Mouse (Mus musculus) CH12.LX (cell line): ENCODE measurements around the gene Pex7. TPM values are rescaled to one million over a fixed set of nuclear protein-coding genes. Genes with fewer than 3 reads are reported as not detected.

Experiments
- DNase-seq: peaks from one replicate; pipeline ENCODE4 v3.0.0-alpha.2; 2013; ENCODE audit errors: extremely low read depth
- H3K27ac ChIP-seq: 2 replicates; pipeline ENCODE4 v1.5.1; 2012; ENCODE audit warnings: low read depth, mild to moderate bottlenecking, control low read depth, moderate library complexity; ENCODE audit not compliant: insufficient read depth
- H3K27me3 ChIP-seq: replicated peaks from 2 replicates; pipeline ENCODE3; 2012; ENCODE audit warnings: inconsistent platforms
- H3K36me3 ChIP-seq, 2 experiments: replicated peaks in 1 of 2; 2 replicates each; pipeline versions ENCODE3 to v1.6.1; 2012; ENCODE audit warnings: inconsistent platforms in 1 of 2, low read length in 1 of 2, mild to moderate bottlenecking in 1 of 2, mixed read lengths in 1 of 2, moderate library complexity in 1 of 2; ENCODE audit not compliant: control insufficient read depth in 1 of 2, insufficient read depth in 1 of 2
- H3K4me1 ChIP-seq, 2 experiments: 2 replicates each; pipeline ENCODE4 v1.6.1; 2012; ENCODE audit warnings: inconsistent platforms in 1 of 2, moderate library complexity in 1 of 2; ENCODE audit not compliant: insufficient read depth in 2 of 2, control insufficient read depth in 1 of 2
- H3K4me2 ChIP-seq: 2 replicates; pipeline ENCODE4 v1.6.1; 2012; ENCODE audit warnings: low read depth, mild to moderate bottlenecking, control low read depth; ENCODE audit not compliant: poor library complexity, insufficient read depth, severe bottlenecking
- H3K4me3 ChIP-seq, 3 experiments: fragments of 150-350 bp in 1 of 3; sonication (generic) in 1 of 3; replicated peaks in 1 of 3; 2 replicates each; pipeline versions ENCODE3 to v1.5.1; 2011 to 2012; ENCODE audit warnings: low read depth in 2 of 3, low read length in 2 of 3, mild to moderate bottlenecking in 2 of 3, moderate library complexity in 2 of 3, control low read depth in 1 of 3, improper control_type of control experiment in 1 of 3, inconsistent platforms in 1 of 3, mixed read lengths in 1 of 3; ENCODE audit not compliant: poor library complexity in 1 of 3
- H3K79me2 ChIP-seq: replicated peaks from 2 replicates; pipeline ENCODE4 v1.6.1; 2012; ENCODE audit warnings: mild to moderate bottlenecking, moderate library complexity; ENCODE audit not compliant: control insufficient read depth, poor library complexity, insufficient read depth, severe bottlenecking; ENCODE audit errors: extremely low read depth
- H3K9ac ChIP-seq: 2 replicates; pipeline ENCODE4 v1.6.1; 2012; ENCODE audit warnings: low read depth, mild to moderate bottlenecking, control low read depth, moderate library complexity; ENCODE audit not compliant: insufficient read depth
- H3K9me3 ChIP-seq: replicated peaks from 2 replicates; pipeline ENCODE3; 2012; ENCODE audit warnings: low read length, inconsistent platforms, mixed read lengths
- BHLHE40 ChIP-seq: IDR thresholded peaks from 2 replicates; pipeline ENCODE4 v1.6.1; 2011; ENCODE audit warnings: mild to moderate bottlenecking, low read depth, low read length, improper control_type of control experiment
- EP300 ChIP-seq: IDR thresholded peaks from 2 replicates; pipeline ENCODE4 v1.6.1; 2011; ENCODE audit warnings: low read length, improper control_type of control experiment
- JUN ChIP-seq: IDR thresholded peaks from 2 replicates; pipeline ENCODE4 v1.6.1; 2011; ENCODE audit warnings: low read depth, mild to moderate bottlenecking, low read length, improper control_type of control experiment, moderate library complexity; ENCODE audit not compliant: insufficient read depth
- KAT2A ChIP-seq: IDR thresholded peaks from 2 replicates; pipeline ENCODE4 v1.6.1; 2012; ENCODE audit warnings: low read length, improper control_type of control experiment, inconsistent platforms; ENCODE audit not compliant: insufficient replicate concordance
- MAZ ChIP-seq: IDR thresholded peaks from 2 replicates; pipeline ENCODE4 v1.6.1; 2012; ENCODE audit warnings: low read depth, mild to moderate bottlenecking, inconsistent platforms, low read length, improper control_type of control experiment, moderate library complexity
- MYC ChIP-seq: IDR thresholded peaks from 2 replicates; pipeline ENCODE4 v1.6.1; 2011; ENCODE audit warnings: low read depth, mild to moderate bottlenecking, improper control_type of control experiment, low read length
- NELFE ChIP-seq: IDR thresholded peaks from 2 replicates; pipeline ENCODE4 v1.6.1; 2011; ENCODE audit warnings: low read depth, low read length, improper control_type of control experiment
- POLR2AphosphoS2 ChIP-seq: IDR thresholded peaks from 2 replicates; pipeline ENCODE4 v1.6.1; 2011; ENCODE audit warnings: low read depth, low read length, improper control_type of control experiment
- SIN3A ChIP-seq: IDR thresholded peaks from 2 replicates; pipeline ENCODE4 v1.6.1; 2012; ENCODE audit warnings: low read length, improper control_type of control experiment, inconsistent platforms
- SMC3 ChIP-seq: IDR thresholded peaks from 2 replicates; pipeline ENCODE4 v1.6.1; 2011; ENCODE audit warnings: low read depth, low read length, improper control_type of control experiment
- UBTF ChIP-seq: IDR thresholded peaks from 2 replicates; pipeline ENCODE4 v1.6.1; 2012; ENCODE audit warnings: low read depth, mild to moderate bottlenecking, inconsistent platforms, low read length, improper control_type of control experiment, moderate library complexity
- USF1 ChIP-seq: IDR thresholded peaks from 2 replicates; pipeline ENCODE4 v1.6.1; 2014; ENCODE audit warnings: low read depth, mild to moderate bottlenecking, inconsistent platforms, low read length, improper control_type of control experiment
- ZC3H11A ChIP-seq: IDR thresholded peaks from 2 replicates; pipeline ENCODE4 v1.6.1; 2012; ENCODE audit warnings: low read depth, mild to moderate bottlenecking, inconsistent platforms, low read length, improper control_type of control experiment
- ZNF384 ChIP-seq: IDR thresholded peaks from 2 replicates; pipeline ENCODE4 v1.6.1; 2012; ENCODE audit warnings: low read depth, low read length, improper control_type of control experiment, inconsistent platforms
- dilution Hi-C: fragments of 300-500 bp; cut with MboI; formaldehyde crosslinking; loops from 2 replicates; pipeline ENCODE4 v1.14.3; 2020; ENCODE audit warnings: low sequenced_read_pairs; ENCODE audit not compliant: extremely low pct_unique_long_range_greater_than_20kb, extremely low pct_ligation_motif_present
- in situ Hi-C: fragments of 300-500 bp; cut with MboI; formaldehyde crosslinking; loops from 3 replicates; pipeline ENCODE4 v1.14.3; 2019; ENCODE audit warnings: low sequenced_read_pairs, low pct_ligation_motif_present, low pct_unique_long_range_greater_than_20kb, mixed read lengths
- polyA plus RNA-seq: library from polyadenylated mRNA; unstranded; fragments of >175 nt; gene quantifications from 2 replicates; pipeline ENCODE4 v1.2.1, GENCODE M21; 2012; ENCODE audit warnings: low read depth; ENCODE audit not compliant: insufficient read length
- total RNA-seq, 2 experiments: library from RNA; depleted of rRNA; stranded (reverse); fragments of 300-350 nt in 1 of 2; fragments of >200 nt in 1 of 2; gene quantifications; 2 replicates each; pipeline ENCODE4 v1.2.3; 2012 to 2014

Pex7 gene
- total and polyA plus RNA-seq, 3 experiments, result 26.5 to 53.6 (median 30.2) TPM

DNA sequence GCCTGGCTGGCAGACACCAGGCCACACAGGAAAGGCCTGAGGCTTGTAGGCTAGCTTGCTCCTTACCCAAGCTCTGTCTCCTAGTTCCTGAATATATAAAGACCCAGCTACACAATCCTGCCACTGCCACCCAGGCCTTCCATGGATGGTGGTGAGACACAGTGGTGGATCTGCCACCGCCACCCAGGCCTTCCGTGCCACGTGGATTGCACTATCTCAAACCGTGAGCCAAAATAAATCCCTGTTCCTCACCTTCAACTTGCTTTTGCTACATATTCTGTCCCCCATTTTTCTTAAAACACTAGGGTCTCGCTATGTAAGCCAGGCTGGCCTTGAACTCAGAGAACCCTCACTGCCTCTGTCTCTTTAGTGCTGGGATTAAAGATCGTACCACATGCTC, 73.3 kb downstream of the Pex7 start:
- no peak overlapping the region for H3K27ac ChIP-seq
- in situ Hi-C loops, result no loop called here
- H3K4me1 ChIP-seq, result no peaks in the 10 kb centered on the region

DNA sequence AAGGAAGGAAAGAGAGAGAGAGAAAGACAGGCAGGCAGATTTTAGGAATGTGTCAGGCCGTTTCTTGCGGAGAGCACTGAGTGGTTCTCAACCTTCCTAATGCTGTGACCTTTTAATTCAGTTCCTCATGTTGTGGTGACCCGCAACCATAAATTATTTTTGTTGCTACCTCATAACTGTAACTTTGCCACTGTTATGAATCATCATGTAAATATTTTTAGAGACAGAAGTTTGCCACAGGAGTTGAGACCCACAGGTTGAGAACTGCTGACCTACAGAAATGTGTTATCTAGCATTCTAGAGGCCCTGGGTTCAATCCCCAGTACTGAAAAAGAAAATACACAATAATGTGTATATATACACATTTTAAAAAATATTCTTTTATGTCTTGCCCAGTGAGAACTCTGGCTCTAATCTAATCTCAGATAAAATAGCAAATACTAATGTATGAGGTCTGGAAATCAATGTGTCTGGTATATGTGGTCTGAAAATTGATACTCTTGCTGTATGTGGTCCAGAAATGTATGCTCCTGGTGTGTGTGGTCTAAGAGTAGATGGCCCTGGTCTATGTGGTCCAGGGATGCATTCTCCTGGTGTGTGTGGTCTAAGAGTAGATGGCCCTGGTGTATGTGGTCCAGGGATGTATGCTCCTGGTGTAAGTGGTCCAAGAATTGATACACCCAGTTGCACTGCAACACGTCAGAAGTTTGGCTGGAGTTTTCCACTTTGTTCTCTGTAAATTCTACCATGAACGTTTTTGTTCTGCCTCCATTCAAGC, 76.2 kb downstream of the Pex7 start:
- dilution Hi-C loops, result no loop called here
- H3K4me1 ChIP-seq, result no peaks in the 10 kb centered on the region

More for the DNA sequence above, 73.3 kb downstream of the Pex7 start:
- no peaks in the 10 kb centered on the region for H3K36me3 ChIP-seq
- TF ChIP-seq EP300 (no peak), SIN3A (no peak), NELFE (no peak)
- TF ChIP-seq, all 38 proteins: peak for 0
- H3K27me3 ChIP-seq, result no peaks in the 10 kb centered on the region
- no peak for DNase-seq
- no peak overlapping the region for H3K9ac ChIP-seq
- dilution Hi-C loops, result no loop called here
- H3K79me2 ChIP-seq, result no peaks in the 10 kb centered on the region
- no peak overlapping the region for H3K4me3 ChIP-seq
- no peaks in the 10 kb centered on the region for H3K9me3 ChIP-seq
- H3K4me2 ChIP-seq, result no peak overlapping the region

DNA sequence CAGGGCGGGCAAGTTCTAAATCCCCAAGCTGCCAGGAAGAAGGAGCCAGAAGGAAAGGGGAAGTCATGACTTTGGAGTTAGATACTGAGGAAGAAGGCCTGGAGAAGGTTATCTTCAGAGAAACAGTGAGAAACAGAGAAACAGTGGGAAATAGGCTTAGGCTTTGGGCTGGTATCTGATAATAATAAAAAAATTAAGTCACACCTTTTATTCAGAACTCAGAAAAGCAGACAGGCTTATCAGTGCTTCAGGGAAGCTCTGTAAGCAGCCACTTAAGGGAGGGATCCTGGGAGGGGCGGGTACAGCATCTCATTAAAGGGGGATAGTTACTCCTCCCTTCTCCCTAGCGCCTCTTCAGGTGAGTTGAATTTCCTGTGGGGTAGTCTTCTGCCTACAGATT, 86.5 kb downstream of the Pex7 start:
- Histone ChIP-seq H3K27ac (no peak overlapping the region), H3K9ac (no peak overlapping the region), H3K4me2 (no peak overlapping the region), H3K4me1 (peaks cover 0 to 11% of the 10 kb centered on the region in 2 experiments; a peak in 3 of 4 replicates), H3K36me3 (no peaks in the 10 kb centered on the region), H3K79me2 (no peaks in the 10 kb centered on the region), H3K27me3 (no peaks in the 10 kb centered on the region), H3K9me3 (no peaks in the 10 kb centered on the region), H3K4me3 (no peak overlapping the region)
- dilution Hi-C loops, result no loop called here
- TF ChIP-seq USF1 (no peak), ZC3H11A (no peak), MAZ (no peak), KAT2A (no peak), UBTF (no peak), MYC (no peak)
- no peak for DNase-seq
- in situ Hi-C loops, result loop anchor here (10.0 kb wide), 1 partner anchor 74 kb away; no protein-coding TSS in a partner anchor

More for the DNA sequence above, 76.2 kb downstream of the Pex7 start:
- H3K9me3 ChIP-seq, result no peaks in the 10 kb centered on the region
- DNase-seq, result no peak
- H3K27me3 ChIP-seq, result peaks cover 2% of the 10 kb centered on the region
- no peak overlapping the region for H3K4me3 ChIP-seq
- in situ Hi-C loops, result no loop called here
- no peaks in the 10 kb centered on the region for H3K36me3 ChIP-seq
- no peak overlapping the region for H3K9ac ChIP-seq
- TF ChIP-seq SMC3 (no peak), ZNF384 (no peak), POLR2AphosphoS2 (no peak), JUN (no peak), MAZ (no peak), BHLHE40 (no peak)
- no peak overlapping the region for H3K4me2 ChIP-seq
- no peaks in the 10 kb centered on the region for H3K79me2 ChIP-seq
- H3K27ac ChIP-seq, result no peak overlapping the region
